Mouse (Mus musculus) monocyte, adult 2 months (primary cell): ENCODE results near the gene Bglap.
"Not testable (repeated sequence)": the region's sequence is repeated elsewhere in the genome, so short reads cannot be mapped to it uniquely, and the experiment has no call there.

ENCODE experiments used
- DNase-seq, 2 experiments: peaks; one replicate each; pipeline ENCODE4 v3.0.0; 2022; ENCODE audit warnings: low spot score in 2 of 2, low read depth in 1 of 2

The Bglap gene

GRCm38 (mm10) chr3:88384364-88384763, at the start of gene Bglap:
Gene Bglap, minus strand, starts transcription at chr3:88384464.
- no peak for DNase-seq

GRCm38 (mm10) chr3:88428639-88429038, 44.4 kb upstream of the Bglap start:
- DNase-seq, result not testable (repeated sequence)

GRCm38 (mm10) chr3:88427342-88427905, 43.2 kb upstream of the Bglap start:
- no peak for DNase-seq

DNA sequence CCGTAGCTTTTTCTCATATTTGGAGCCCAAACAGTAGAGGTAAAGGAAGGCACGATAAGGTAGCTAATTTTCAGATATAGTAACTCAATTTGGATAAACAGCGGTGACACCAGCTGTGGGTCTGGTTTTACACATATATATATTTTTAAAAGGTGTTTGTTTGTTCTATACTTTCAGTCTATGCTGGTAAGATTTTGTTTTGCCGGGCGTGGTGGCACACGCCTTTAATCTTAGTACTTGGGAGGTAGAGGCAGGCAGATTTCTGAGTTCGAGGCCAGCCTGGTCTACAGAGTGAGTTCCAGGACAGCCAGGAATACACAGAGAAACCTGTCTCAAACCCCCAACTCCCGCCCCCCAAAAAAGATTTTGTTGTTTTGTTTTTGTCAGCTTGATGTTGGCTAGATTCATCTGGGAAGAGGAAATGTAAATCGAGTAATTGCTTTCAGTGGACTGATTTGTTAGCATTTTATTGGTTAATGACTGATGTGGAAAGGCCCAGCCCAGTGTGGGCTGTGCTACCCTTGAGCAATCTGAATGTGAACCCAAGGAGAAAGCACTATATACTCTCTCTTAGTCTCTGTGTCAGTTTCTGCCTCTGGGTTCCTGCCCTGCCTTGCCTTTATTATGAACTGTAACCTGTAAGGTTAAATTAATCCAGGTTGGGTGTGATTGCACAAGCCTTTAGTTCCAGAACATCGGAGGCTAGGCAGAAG, 41.6 kb upstream of the Bglap start:
- no peak for DNase-seq

DNA sequence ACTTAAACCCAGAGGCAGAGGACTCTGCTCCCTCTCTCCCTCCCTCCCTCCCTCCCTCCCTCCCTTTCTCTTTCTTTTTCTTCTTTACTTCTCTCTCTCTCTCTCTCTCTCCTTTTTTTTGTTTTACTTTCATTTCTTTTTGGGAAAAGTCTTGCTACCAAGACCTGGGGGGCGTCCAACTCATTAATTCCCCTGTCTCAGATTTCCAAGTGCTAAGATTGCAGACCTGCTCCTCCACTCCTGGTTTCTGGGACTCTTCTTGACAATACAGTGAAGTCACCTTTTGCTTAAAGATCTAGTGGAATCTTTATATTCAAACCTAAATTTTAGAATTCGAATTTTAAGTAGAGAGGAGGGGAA, 41.0 kb upstream of the Bglap start:
- no peak for DNase-seq

DNA sequence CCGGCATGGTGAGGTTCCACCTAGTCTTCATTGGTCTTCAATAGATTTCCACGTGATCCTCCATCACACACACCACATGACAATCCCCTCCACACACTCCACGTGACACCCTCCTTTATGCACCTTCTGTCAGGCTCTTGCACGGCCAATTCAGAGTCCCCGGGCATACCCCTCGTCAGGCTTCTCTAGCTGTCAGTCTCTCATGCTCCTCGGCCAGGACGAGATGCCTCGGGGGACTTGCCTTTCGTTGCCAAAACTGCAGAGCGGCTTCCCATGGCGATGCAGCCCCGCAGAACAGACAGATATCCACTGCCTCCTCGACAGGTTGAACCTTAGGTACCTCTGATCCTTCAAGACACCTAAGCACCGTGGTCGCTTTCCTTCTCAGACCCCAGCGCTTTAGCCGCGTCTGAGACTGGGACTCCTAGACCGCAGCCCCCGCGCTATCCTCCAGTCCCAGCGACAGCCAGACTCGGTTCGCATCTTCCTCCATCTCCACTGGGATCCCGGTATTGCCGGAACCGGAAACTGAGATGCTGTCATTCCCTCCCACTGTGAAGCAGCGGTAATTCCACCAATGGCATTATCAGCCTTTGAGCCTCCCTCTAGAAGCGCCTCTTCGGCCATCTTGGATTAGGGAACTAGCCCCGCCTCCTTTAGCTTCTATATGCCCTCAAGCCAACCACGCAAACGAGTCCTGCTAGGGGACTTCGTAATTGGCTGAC, 40.5 kb upstream of the Bglap start, which contains the start of gene Slc25a44:
Gene Slc25a44, minus strand, starts transcription at position 535 of the 725 bp plus-strand sequence.
- DNase-seq, result peak; percentile 82 to 87

DNA sequence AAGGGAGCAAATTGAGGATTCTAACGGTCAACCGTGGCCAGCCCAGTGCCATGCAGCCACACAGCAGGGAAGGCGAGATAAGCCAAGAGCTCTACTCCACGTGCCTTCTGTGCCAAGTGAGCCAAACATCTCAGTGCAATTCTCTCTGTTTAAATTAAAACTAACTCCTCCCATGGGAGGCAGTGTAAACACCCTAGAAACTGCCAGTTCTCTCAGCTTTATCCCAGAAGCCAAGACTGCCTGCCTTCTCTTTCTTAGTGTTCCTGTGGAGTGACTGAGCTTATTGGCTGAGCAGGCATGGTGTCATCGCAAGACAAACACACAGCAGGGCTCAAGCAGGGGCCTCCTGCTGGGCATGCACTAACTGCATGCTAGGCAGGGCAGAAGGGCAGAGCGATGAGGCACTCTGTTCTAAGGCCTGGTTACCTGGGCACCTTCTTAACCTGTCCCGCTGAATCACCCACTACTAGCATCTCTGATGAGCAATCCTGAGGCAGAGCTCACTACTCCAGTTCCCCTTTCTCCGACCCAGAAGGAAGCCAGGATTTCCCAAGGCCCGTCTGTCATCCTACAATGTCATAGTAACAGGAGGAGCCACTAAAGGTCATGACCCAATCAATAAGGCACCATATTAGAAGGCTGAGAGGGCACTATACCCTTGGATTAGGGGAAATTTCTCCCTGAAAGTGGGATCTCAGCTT, 37.9 kb upstream of the Bglap start:
- no peak for DNase-seq

DNA sequence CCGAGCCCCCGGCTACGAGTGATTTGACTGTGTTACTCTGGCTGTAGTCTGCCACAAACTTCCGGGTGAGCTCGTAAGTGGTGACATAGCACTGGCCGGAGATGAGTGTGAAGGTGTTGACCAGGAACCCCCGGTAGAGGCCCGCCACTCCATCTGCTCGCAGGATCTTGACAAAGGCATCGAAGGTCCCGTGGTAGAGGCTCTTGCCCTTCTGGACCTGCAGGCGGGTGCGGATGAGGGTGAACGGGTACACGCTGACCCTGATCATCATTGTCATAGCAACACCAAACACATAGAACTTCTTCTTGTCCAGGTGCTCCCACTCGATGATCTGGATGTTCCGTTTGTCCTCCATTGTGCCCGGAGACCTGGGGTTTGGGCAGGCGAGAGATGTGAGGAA, 36.5 kb upstream of the Bglap start:
- DNase-seq, result no peak

DNA sequence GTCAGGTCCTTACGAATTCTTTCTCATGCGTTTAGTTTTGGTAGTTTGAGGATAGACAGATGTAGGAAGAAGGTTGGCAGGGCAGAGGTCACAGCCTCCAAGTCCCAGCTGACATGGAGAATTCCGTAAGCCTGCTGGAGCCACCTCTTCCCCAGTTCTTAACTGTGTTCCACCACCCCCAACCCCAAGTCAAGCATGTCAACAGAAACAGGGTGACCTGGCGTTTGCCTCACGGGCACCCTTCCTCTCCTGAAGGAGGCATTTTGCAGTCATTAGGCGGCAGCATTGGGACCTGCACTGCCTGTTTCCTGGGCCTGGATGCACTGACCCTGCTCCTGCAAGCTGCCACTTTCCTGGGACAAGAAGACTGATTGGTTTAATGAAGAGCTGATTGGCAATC, 33.8 kb upstream of the Bglap start:
- DNase-seq, result no peak

- no peak for DNase-seq
These were observed 31.4 kb upstream of the Bglap start for GRCm38 (mm10) chr3:88415668-88416067.

DNA sequence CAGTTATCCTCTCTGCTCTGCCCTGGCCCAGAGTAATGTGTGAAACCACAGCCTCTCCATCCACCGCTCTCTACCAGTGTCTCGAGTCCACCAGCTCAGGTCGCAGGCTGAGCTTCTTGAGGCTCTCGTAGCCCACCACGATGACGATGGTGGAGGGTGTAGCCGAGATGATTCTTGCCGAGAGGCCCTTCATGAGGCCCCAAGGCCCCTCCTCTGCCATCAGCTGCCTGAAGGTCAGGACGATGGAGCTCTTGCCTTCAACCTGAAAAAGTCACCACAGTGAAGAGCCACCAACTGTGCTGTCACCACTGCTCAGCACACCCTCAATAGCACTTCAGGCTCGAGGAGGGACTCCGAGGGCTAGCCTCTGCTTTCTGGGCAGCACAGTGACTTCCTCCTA, 28.4 kb upstream of the Bglap start:
- DNase-seq, result no peak

GRCm38 (mm10) chr3:88411681-88412080, 27.4 kb upstream of the Bglap start:
- no peak for DNase-seq

GRCm38 (mm10) chr3:88410645-88411031, 26.4 kb upstream of the Bglap start:
- no peak for DNase-seq

DNA sequence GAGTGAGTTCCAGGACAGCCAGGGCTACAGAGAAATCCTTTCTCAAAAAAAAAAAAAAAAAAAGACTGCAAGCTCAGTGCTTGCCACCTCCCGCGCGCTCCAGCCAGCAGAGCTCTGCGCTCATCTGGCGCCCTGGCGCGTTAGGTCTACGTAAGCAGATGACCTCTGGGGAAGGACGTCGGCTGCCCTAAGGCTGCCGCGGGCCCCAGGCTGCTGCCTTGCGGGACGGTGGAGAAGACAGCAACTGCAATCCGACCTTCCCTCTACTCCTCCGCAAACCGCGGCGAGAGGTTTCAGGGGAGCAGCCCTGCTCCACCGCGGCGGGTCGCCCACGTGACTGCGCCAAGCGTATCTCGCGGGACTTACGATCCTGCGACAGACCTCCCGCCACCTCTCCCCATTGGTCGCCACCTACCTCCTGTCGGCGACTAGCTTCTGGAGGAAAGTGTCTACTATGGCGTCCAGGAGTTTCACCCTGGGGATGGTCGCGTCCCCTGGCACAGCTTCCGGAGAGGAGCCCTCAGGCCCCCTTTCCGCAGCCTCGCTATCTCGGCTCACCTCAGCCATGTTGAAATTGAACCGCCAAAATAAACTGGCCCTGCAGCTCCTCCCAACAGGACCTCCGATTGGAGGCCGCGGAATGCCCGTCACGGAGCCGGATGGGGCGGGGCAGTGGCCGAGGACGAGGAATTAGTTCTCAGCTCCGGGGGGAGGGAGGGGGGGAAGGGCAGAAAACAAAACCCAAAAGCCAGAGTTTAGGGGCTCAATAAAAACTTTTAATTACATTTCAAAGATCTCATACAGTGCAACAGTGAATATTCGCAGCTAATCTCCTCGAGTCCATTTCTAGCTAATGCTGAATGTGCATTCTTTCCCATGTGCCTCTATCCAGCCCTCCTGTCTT, 25.7 kb upstream of the Bglap start, which contains the start of gene Pmf1:
Gene Pmf1, minus strand, starts transcription at position 591 of the 904 bp plus-strand sequence.
- peak; percentile 82 to 90 for DNase-seq

DNA sequence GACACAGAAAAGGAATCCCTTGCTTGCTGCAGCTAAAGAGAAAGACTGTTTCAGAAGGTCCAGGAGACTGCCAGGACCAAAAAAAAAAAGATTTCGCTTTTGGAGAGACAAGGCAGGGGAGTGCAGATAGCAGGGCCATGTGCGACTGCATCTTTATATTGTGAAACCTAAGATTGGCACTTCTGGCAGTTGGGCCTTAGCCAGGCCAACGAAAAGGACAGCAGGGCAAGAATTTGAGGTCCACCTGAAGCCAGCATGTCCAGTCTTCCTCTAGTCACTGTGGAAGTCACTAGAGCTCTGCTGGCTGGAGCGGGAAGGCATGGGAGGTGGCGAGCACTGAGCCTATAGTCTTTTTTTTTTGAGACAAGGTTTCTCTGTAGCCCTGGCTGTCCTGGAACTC, 24.7 kb upstream of the Bglap start:
- no peak for DNase-seq

GRCm38 (mm10) chr3:88407529-88407928, 23.3 kb upstream of the Bglap start:
- DNase-seq, result no peak

GRCm38 (mm10) chr3:88407090-88407489, 22.8 kb upstream of the Bglap start:
- DNase-seq, result peak; percentile 19 to 49

DNA sequence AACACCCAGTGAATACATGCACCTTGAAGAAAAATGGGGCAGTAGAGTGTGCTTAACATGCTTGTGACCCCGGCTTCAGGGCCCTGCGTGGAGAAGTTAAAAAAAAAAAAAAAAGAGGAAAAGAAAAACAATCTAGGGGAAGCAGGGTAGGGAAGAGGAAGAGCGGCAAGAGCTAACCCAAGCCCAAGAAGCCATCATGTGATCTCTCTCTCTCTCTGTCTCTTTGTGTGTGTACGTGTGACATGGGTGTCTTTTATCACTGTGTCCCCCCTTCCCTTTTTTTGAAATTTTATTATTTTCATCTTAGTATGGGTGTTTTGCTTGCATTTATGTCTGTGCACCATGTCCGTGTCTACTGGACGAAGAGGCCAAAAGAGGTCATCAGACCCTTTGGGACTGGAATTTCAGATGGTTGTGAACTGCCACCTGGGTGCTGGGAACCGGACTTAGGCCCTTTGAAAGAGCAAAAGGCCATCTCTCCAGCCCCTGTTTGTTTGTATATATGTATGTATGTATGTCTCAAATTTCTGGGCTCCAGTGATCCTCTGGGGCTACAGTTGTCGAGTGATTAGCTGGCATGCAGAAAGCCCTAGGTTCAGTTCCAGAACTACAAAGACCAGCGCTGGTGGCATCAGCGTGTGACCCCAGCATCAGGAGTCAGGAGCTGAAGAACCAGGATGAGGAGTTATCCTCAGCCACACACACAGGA, 19.4 kb upstream of the Bglap start:
- no peak for DNase-seq

DNA sequence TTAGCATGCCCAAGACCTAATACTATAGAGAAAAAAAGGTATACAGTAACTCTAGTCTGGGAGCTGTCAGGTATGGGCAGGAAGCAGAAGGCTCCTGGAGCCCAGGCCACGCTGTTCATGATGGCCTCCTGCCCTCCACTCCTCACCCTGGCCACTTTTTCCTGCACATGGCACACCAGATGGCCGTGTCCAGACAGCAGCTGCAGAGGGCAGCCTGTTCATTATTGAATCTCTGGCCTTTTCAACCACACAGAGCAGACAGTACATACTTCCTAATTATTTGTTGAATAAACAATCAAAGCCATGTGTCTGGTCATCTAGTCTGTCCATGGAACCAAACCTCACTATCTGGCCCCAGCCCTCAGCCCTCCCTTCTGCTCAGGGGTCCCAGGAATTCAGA, 14.4 kb upstream of the Bglap start:
- DNase-seq, result no peak

DNA sequence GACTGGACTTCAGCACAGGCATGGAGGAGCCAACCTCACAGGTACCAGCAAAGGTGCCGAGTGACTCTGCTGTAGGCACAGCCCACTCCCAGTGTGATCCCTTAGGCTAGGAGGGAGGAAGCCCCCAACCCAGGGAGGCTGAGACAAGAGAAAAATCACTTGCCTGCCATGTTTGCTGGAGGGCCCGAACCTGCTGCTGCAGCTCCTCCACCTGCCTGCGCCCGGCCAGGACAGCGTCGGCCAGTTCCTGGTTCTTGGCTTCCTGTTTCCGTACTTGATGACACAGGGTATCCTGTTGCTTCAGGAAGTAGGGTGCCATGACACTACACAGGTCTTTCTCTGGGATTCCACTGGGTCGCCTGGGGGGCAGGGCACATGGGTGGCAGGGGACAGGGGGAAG, 11.5 kb upstream of the Bglap start:
- no peak for DNase-seq
